Mouse (Mus musculus) layer of hippocampus, postnatal 25 days (tissue): ENCODE results near the gene Rps6kb1. TPM values are rescaled to one million over a fixed set of nuclear protein-coding genes. Genes with fewer than 3 reads are reported as not detected.

Experiments
- DNase-seq, 2 experiments: peaks; one replicate each; pipeline ENCODE4 v3.0.0; 2022; ENCODE audit warnings: mixed read lengths in 2 of 2, low spot score in 1 of 2; ENCODE audit errors: extremely low spot score in 1 of 2
- microRNA-seq, 2 experiments: library from miRNA; unstranded; fragments of <30 nt; microRNA quantifications; one replicate each; pipeline ENCODE4 v1.2.0; 2021
- total RNA-seq, 2 experiments: library from RNA; stranded (reverse); gene quantifications; 2 replicates each; pipeline ENCODE4 v1.2.3; 2021

Rps6kb1 gene
- total RNA-seq, 2 experiments from 2014 or later, result 34.5 to 41.6 TPM

- DNase-seq, result peak; percentile 87 to 88
Measured at GRCm38 (mm10) chr11:86484101-86484868, 60.3 kb downstream of the Rps6kb1 start, which contains the start of gene Rnft1. Rnft1 (plus strand) TSS chr11:86484657.

GRCm38 (mm10) chr11:86473576-86473975 lies 71.0 kb downstream of the Rps6kb1 start:
- DNase-seq, result no peak

DNA sequence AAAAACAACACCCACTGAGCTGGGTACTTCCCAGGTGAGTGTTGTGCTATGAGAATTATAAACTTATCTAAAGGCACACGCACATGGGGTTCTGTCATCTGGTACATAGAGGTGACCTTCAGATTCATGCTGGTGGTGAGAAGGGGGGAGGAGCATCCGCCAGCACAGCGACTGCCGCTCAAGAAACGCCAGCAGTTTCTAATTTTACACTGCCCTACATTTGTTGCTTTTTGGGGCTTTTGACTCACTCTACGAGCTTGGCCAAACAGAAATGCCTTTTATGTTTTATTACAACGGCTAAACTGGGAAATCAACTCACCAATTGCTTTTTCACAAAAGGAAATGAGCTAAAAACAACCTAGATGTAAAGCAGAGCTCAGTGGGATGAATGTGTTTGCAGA lies 71.8 kb downstream of the Rps6kb1 start:
- no peak for DNase-seq

DNA sequence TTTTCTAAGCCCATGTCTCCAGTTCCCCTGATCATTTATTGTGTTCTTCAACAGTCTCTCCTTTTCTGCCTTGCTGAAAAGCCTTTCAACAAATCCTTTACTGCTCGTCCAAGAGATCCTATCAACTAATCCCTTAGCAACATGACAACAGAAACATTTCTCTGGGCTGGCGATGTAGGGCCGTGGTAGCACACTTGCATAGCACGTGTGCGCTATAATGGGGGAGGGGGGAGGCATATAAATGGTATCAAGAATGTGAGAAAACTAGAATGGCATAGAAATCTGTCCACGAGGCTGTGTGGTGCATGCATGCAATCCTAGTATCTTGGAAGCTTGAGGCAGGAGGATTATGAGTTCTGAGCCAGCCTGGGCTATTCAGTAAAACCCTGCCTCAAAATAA lies 72.8 kb downstream of the Rps6kb1 start:
- DNase-seq, result no peak

GRCm38 (mm10) chr11:86468971-86469370 lies 75.6 kb downstream of the Rps6kb1 start:
- DNase-seq, result no peak

- DNase-seq, result no peak
Measured at GRCm38 (mm10) chr11:86468345-86468744, 76.3 kb downstream of the Rps6kb1 start.

GRCm38 (mm10) chr11:86464275-86464674 lies 80.3 kb downstream of the Rps6kb1 start:
- peak; percentile 32 to 77 for DNase-seq

DNA sequence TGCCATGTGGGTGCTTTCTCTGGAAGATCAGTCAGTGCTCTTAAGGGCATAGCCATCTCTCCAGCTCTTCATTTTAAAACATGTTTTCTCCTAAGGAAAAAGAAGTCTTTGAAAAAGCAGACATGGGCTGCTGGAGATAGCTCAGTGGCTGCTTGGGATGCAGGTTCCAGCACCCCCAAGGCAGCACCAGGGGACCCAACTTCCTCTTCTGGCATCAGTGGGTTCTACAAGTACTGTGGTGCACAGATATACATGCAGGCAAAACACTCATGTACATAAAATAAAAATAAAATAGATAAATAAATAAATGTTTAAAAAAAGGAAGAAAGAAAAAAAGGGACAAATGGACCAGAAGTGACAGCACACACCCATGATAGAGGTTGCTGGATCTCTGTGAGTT lies 82.0 kb downstream of the Rps6kb1 start:
- no peak for DNase-seq

GRCm38 (mm10) chr11:86458866-86459265 lies 85.7 kb downstream of the Rps6kb1 start:
- no peak for DNase-seq

- DNase-seq, result no peak
Measured at GRCm38 (mm10) chr11:86457545-86457944, 87.1 kb downstream of the Rps6kb1 start.

- no peak for DNase-seq
Measured at GRCm38 (mm10) chr11:86453991-86454390, 90.6 kb downstream of the Rps6kb1 start.

Small RNA genes within 50 kb of the gene (microRNA-seq; reads per million reads assigned to microRNA genes)
- 840 to 1,549 reads per million in 2 experiments for gene Mir21a

Other genes with a start within 250 kb of the Rps6kb1 start
- gene Med13, start 187.2 kb downstream of the Rps6kb1 start, total RNA-seq, result 10 to 100 TPM; 51.0 to 60.5 TPM
- 10 to 100 TPM; 28.9 to 33.5 TPM for gene Rnft1, start 60.1 kb downstream of the Rps6kb1 start, total RNA-seq
- 1 to 10 TPM; 5.1 to 6.8 TPM for gene Tubd1, start 186 bp upstream of the Rps6kb1 start, total RNA-seq
- 100 to 1,000 TPM; 117 to 132 TPM for gene Vmp1, start 139.0 kb upstream of the Rps6kb1 start, total RNA-seq
- 1 to 10 TPM; 8.9 to 9.8 TPM for gene Ptrh2, start 139.2 kb upstream of the Rps6kb1 start, total RNA-seq
- gene Cltc, start 212.8 kb upstream of the Rps6kb1 start, total RNA-seq, result 100 to 1,000 TPM; 453 to 461 TPM